Mouse (Mus musculus): ENCODE results near the gene Ldb3. TPM values are rescaled to one million over a fixed set of nuclear protein-coding genes. Genes with fewer than 3 reads are reported as not detected.

Ldb3 gene
- polyA plus RNA-seq, 1 experiment from 2014 or later: 2.0 TPM

DNA sequence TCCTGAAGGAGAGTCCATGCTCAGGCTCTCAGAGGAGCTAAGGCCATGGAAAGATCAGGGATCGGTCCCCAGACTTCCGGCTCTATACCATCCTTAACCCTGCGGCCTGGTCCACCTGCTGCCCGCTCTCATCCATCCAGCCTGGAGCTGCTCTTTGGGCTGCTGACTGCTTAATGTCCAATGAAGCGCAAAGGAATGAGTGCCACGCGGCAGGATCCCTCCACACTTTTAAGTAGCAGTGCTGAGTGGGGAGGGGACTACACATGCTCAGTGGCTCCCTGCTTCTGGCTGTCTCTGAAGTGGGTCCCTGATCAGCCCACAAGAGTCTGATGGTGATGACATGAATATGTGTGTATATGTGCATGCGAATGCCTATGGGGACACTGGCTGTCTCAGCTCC, 11.5 kb upstream of the Ldb3 start, which contains the start of gene Opn4:
TSS of gene Opn4 (minus strand) at position 202 of the 400 bp plus-strand sequence.
- H3K36me3 ChIP-seq (ENCODE audit: control insufficient read depth, insufficient read depth, low read length): no peaks in the 10 kb centered on the region
- WGBS: 94% methylated on average over 8 of the region's 8 CpGs
- no peak within 1 kb of the TSS for H3K4me2 ChIP-seq (ENCODE audit: low read length)
- H3K27me3 ChIP-seq (replicated peaks; ENCODE audit: control insufficient read depth, insufficient read depth, low read length): no peaks in the 10 kb centered on the region
- no peaks in the 10 kb centered on the region for H3K4me1 ChIP-seq (replicated peaks; ENCODE audit: control insufficient read depth, insufficient read depth, low read length)
- no peak within 1 kb of the TSS for H3K27ac ChIP-seq (ENCODE audit: low read depth)
- ATAC-seq (replicated peaks; ENCODE audit: low FRiP score, low TSS enrichment, low read depth) (no peak), DNase-seq (ENCODE audit: low spot score) (no peak)
- H3K9me3 ChIP-seq (ENCODE audit: control insufficient read depth, low read length): no peaks in the 10 kb centered on the region
- H3K9ac ChIP-seq (ENCODE audit: low read length): no peak within 1 kb of the TSS
- no peak within 1 kb of the TSS for H3K4me3 ChIP-seq (ENCODE audit: low read depth, low read length)

DNA sequence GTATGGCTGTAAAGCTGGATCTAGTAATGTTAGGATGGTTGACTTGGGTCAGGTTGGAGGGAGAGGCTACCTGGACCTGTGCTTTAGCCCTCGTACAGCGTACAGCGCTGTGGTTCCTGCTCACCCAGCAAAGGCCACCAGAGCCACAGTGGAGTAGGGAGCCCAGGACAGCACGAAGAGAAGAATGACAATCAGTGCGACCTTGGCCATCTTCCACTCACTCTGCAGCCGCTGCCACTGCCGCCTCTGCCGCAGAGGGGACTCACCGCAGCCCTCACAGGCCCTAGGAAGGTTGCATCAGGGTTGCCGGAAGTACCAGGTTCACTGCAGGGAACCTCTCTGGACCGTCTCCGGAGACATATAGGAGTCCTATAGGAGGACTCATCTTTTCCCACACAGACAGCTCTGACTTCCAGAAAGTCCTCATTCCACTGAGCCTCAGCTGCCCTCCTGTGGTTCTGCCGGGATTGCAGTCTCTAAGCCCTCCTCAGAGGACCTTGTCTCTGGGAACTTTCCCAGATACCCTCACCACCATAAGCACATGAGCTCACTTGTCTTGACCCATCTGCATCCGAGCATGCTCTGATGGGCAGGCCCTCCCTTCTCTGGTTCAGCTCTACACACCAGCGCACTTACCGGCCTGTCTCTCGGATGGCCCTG, 7.2 kb upstream of the Ldb3 start:
- H3K9me3 ChIP-seq (ENCODE audit: control insufficient read depth, low read length): no peaks in the 10 kb centered on the region
- H3K27ac ChIP-seq (ENCODE audit: low read depth): no peak overlapping the region
- no peak overlapping the region for H3K4me3 ChIP-seq (ENCODE audit: low read depth, low read length)
- H3K9ac ChIP-seq (ENCODE audit: low read length): no peak overlapping the region
- no peak for ATAC-seq (replicated peaks; ENCODE audit: low FRiP score, low TSS enrichment, low read depth)
- DNase-seq (ENCODE audit: low spot score): no peak
- H3K36me3 ChIP-seq (ENCODE audit: control insufficient read depth, insufficient read depth, low read length): no peaks in the 10 kb centered on the region
- 82% methylated on average over 17 of the region's 17 CpGs for WGBS
- no peak overlapping the region for H3K4me2 ChIP-seq (ENCODE audit: low read length)
- peaks cover 6% of the 10 kb centered on the region; the same call in 1 of the 2 replicates for H3K4me1 ChIP-seq (replicated peaks; ENCODE audit: control insufficient read depth, insufficient read depth, low read length)
- no peaks in the 10 kb centered on the region for H3K27me3 ChIP-seq (replicated peaks; ENCODE audit: control insufficient read depth, insufficient read depth, low read length)

DNA sequence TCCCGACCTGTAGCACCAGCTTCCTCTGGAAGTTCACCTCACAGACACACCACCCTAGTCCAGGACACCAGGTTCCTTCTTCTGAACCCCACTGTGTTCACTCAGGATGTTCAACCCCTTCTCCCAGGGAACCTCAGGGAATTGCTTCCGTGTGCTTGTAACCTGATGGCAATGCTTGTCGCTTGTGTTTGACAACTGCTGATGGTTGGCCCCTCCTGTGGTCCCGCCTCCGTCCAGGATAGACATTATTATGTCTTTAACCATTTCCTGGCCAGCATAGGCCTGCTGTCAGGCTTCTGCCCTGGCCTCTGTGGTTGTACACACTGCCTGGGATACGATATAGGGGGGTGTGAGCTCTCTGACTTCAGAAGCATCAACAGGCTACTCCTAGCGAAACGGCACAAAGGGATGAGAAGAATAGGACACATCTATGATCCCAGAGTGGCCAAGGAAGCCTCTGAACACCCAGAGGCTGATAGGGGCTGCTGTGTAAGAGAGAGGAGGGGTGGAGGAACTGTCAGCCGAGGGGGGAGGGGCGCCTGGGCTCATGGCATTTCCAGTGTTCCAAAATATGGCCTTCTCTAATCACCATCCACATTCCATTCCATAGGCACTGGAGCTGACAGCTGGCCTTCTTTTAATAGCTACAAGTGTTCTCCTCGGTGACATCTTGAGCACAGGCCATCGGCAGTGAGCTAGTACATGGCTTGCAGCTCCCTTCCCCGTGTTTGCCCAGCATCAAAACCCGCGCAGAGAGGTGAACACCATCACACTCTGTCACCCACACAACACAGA, 3.5 kb upstream of the Ldb3 start:
- 55% methylated on average over 15 of the region's 15 CpGs for WGBS
- no peak for ATAC-seq (replicated peaks; ENCODE audit: low FRiP score, low TSS enrichment, low read depth)

DNA sequence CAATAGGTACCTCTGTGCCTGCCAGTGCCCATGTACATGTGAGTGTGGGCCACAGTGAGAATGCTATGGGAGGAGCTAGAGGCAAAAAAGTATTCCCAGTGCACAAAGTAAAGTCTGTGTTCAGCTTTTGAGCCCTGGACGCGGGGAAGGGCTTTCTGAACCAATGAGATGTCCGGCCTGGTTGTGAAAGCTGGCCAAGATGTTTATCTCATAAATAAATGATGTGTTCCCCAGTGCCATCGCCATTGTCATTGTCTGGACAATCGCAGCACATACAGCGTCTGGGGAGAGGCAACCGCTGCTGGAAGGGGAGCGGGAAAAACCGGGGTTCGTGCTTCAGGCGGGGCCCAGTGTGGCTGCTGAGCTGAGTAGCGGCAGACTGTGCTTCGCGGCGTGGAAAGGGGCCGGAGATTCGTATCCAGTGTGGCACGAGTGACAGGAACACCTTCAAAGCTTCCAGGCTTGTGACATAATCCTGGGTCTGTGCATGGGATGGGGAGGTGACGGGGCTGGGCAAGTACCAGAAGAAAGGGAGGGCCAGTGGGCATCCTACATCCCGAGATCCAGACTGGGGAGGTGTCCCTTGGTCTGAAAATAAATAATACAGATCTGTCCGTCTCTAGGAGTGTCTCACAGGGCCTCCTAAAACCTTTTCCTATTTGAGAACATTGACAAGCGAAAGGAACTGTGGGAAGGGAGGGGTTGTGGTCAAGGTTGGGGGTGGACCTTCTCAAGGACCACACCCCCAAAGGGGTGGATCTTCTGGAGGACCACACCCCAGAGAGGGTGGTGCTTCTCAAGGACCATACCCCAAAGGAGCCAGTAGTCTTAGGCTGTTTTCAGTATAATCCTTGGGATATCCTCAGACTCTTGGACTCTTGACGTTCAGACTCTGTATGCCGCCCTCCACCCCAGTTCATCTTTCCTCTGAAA, 2.5 kb upstream of the Ldb3 start:
- no peak for DNase-seq (ENCODE audit: low spot score)
- no peak overlapping the region for H3K4me3 ChIP-seq (ENCODE audit: low read depth, low read length)
- H3K9me3 ChIP-seq (ENCODE audit: control insufficient read depth, low read length): no peaks in the 10 kb centered on the region
- 61% methylated on average over 24 of the region's 24 CpGs for WGBS
- peaks cover 6% of the 10 kb centered on the region; the same call in 1 of the 2 replicates for H3K4me1 ChIP-seq (replicated peaks; ENCODE audit: control insufficient read depth, insufficient read depth, low read length)
- H3K36me3 ChIP-seq (ENCODE audit: control insufficient read depth, insufficient read depth, low read length): no peaks in the 10 kb centered on the region
- no peaks in the 10 kb centered on the region for H3K27me3 ChIP-seq (replicated peaks; ENCODE audit: control insufficient read depth, insufficient read depth, low read length)
- no peak for ATAC-seq (replicated peaks; ENCODE audit: low FRiP score, low TSS enrichment, low read depth)
- no peak overlapping the region for H3K27ac ChIP-seq (ENCODE audit: low read depth)
- no peak overlapping the region for H3K9ac ChIP-seq (ENCODE audit: low read length)
- no peak overlapping the region for H3K4me2 ChIP-seq (ENCODE audit: low read length)

More for the DNA sequence above, 3.5 kb upstream of the Ldb3 start:
- no peak overlapping the region for H3K4me2 ChIP-seq (ENCODE audit: low read length)
- no peaks in the 10 kb centered on the region for H3K27me3 ChIP-seq (replicated peaks; ENCODE audit: control insufficient read depth, insufficient read depth, low read length)
- DNase-seq (ENCODE audit: low spot score): no peak
- no peaks in the 10 kb centered on the region for H3K36me3 ChIP-seq (ENCODE audit: control insufficient read depth, insufficient read depth, low read length)
- no peak overlapping the region for H3K27ac ChIP-seq (ENCODE audit: low read depth)
- no peaks in the 10 kb centered on the region for H3K9me3 ChIP-seq (ENCODE audit: control insufficient read depth, low read length)
- H3K9ac ChIP-seq (ENCODE audit: low read length): no peak overlapping the region
- peaks cover 6% of the 10 kb centered on the region; the same call in 1 of the 2 replicates for H3K4me1 ChIP-seq (replicated peaks; ENCODE audit: control insufficient read depth, insufficient read depth, low read length)
- no peak overlapping the region for H3K4me3 ChIP-seq (ENCODE audit: low read depth, low read length)

DNA sequence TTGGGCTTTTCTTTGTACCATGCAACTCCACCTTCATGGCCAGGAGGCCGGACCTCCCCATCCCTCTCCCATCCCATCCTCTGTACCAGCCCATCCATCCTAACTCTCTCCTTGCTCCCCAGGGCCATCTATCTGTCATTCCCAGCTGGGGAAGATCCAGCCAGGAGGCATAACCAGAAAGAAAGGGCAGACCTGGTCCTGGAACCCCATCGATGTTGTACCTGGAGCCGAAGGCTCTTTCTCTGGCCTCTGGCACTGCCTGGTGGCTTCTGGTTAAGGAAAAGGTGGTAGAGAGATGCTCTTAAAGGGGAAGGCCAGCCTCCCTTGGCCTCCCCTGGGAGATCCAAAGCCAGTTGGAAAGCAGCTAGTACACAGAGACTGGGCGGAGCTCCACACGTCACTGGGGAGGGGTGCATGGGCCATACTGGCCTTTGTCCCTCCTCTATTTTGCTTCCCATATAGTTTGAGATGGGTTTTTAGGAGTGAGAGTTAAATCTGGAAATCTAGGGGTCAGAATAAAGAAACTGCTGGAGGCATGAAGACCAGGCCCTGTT, 1.6 kb upstream of the Ldb3 start:
- DNase-seq (ENCODE audit: low spot score) (no peak), ATAC-seq (replicated peaks; ENCODE audit: low FRiP score, low TSS enrichment, low read depth) (no peak)
- Histone ChIP-seq H3K36me3 (ENCODE audit: control insufficient read depth, insufficient read depth, low read length) (no peaks in the 10 kb centered on the region), H3K9me3 (ENCODE audit: control insufficient read depth, low read length) (no peaks in the 10 kb centered on the region), H3K4me1 (replicated peaks; ENCODE audit: control insufficient read depth, insufficient read depth, low read length) (peaks cover 6% of the 10 kb centered on the region; the same call in 1 of the 2 replicates), H3K4me2 (ENCODE audit: low read length) (no peak overlapping the region), H3K9ac (ENCODE audit: low read length) (no peak overlapping the region), H3K27me3 (replicated peaks; ENCODE audit: control insufficient read depth, insufficient read depth, low read length) (no peaks in the 10 kb centered on the region), H3K27ac (ENCODE audit: low read depth) (no peak overlapping the region), H3K4me3 (ENCODE audit: low read depth, low read length) (no peak overlapping the region)
- WGBS: 89% methylated on average over 5 of the region's 5 CpGs

DNA sequence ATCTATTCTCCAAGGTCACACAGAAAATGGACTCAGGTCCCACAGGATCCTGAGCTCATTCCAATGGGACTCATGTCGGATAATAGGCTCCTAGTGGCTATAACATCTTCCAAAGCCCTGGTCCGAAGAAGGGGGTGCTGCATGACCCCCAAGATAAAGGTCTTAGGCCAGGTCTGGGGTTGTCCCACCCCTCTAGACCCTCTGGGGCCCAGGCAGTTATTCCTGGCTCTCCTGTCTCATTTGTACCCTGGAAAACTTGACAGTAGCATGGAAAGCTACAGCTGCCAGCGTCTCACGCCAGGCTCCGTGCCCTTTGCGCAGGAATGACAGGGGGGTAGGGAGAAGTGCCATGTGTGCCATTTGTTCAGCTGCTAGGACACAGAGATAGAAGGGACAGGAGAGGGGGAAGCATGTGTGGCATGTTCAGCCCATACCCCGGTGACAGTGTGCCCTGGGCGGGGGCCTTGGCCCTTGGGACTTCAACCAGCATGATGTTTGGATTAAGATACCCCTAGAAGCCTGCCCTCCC, 767 bp upstream of the Ldb3 start:
- Histone ChIP-seq H3K9ac (ENCODE audit: low read length) (no peak overlapping the region), H3K27me3 (replicated peaks; ENCODE audit: control insufficient read depth, insufficient read depth, low read length) (no peaks in the 10 kb centered on the region), H3K27ac (ENCODE audit: low read depth) (no peak overlapping the region), H3K4me1 (replicated peaks; ENCODE audit: control insufficient read depth, insufficient read depth, low read length) (peaks cover 6% of the 10 kb centered on the region; the same call in 1 of the 2 replicates), H3K9me3 (ENCODE audit: control insufficient read depth, low read length) (no peaks in the 10 kb centered on the region), H3K36me3 (ENCODE audit: control insufficient read depth, insufficient read depth, low read length) (no peaks in the 10 kb centered on the region), H3K4me2 (ENCODE audit: low read length) (no peak overlapping the region), H3K4me3 (ENCODE audit: low read depth, low read length) (no peak overlapping the region)
- ATAC-seq (replicated peaks; ENCODE audit: low FRiP score, low TSS enrichment, low read depth) (no peak), DNase-seq (ENCODE audit: low spot score) (no peak)
- 94% methylated on average over 8 of the region's 8 CpGs for WGBS

DNA sequence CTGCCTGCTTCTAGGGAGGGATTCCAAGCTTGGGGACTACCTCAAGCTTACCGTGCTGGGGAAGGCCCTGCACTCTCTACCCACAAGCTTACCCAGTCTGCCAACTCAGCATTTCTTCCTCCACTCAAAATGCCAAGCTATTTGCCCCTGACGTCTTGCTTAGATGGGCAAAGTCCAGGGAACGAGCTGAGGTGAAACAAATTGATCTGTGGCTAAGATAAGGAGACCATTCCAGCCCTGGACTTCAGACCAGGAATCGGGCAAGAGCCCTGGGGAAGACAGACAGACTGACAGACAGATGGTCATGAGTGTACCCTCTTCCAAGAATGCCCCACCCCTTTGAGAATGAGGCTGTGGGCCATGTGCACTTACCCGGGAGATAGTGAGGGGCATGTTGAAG, 477 bp downstream of the Ldb3 start:
- no peak for ATAC-seq (replicated peaks; ENCODE audit: low FRiP score, low TSS enrichment, low read depth)
- Histone ChIP-seq H3K4me1 (replicated peaks; ENCODE audit: control insufficient read depth, insufficient read depth, low read length) (peaks cover 6% of the 10 kb centered on the region; the same call in 1 of the 2 replicates), H3K27ac (ENCODE audit: low read depth) (no peak overlapping the region), H3K27me3 (replicated peaks; ENCODE audit: control insufficient read depth, insufficient read depth, low read length) (no peaks in the 10 kb centered on the region), H3K4me2 (ENCODE audit: low read length) (no peak overlapping the region), H3K36me3 (ENCODE audit: control insufficient read depth, insufficient read depth, low read length) (no peaks in the 10 kb centered on the region), H3K9ac (ENCODE audit: low read length) (no peak overlapping the region), H3K9me3 (ENCODE audit: control insufficient read depth, low read length) (no peaks in the 10 kb centered on the region), H3K4me3 (ENCODE audit: low read depth, low read length) (no peak overlapping the region)
- WGBS: 43% methylated on average over 5 of the region's 5 CpGs
- no peak for DNase-seq (ENCODE audit: low spot score)

DNA sequence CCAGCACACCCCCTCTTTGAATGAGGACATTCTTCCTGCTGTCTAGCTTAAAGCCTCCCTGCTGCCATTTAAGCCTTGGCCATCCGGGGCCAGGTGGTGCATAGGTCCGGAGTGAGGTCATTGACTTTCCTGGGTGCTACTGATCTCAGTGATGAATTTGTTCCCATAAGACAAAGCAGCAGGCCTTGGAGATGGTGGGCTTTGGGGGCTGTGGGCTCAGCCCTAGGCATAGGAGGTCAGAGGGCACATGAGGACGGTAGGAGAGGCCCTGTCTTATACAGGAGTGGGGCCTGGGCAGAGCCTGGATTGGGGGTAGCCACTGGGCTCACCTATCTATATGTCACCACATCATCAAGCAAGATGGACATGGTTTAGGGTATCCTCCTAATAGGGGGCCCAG, 1.6 kb downstream of the Ldb3 start:
- no peak overlapping the region for H3K27ac ChIP-seq (ENCODE audit: low read depth)
- 81% methylated on average over 3 of the region's 3 CpGs for WGBS
- H3K27me3 ChIP-seq (replicated peaks; ENCODE audit: control insufficient read depth, insufficient read depth, low read length): no peaks in the 10 kb centered on the region
- peaks cover 1% of the 10 kb centered on the region; the same call in 1 of the 2 replicates for H3K4me1 ChIP-seq (replicated peaks; ENCODE audit: control insufficient read depth, insufficient read depth, low read length)
- no peaks in the 10 kb centered on the region for H3K36me3 ChIP-seq (ENCODE audit: control insufficient read depth, insufficient read depth, low read length)
- no peak overlapping the region for H3K4me3 ChIP-seq (ENCODE audit: low read depth, low read length)
- no peaks in the 10 kb centered on the region for H3K9me3 ChIP-seq (ENCODE audit: control insufficient read depth, low read length)
- DNase-seq (ENCODE audit: low spot score): no peak
- no peak for ATAC-seq (replicated peaks; ENCODE audit: low FRiP score, low TSS enrichment, low read depth)
- no peak overlapping the region for H3K9ac ChIP-seq (ENCODE audit: low read length)
- H3K4me2 ChIP-seq (ENCODE audit: low read length): no peak overlapping the region
